In the genomic region with DNA sequence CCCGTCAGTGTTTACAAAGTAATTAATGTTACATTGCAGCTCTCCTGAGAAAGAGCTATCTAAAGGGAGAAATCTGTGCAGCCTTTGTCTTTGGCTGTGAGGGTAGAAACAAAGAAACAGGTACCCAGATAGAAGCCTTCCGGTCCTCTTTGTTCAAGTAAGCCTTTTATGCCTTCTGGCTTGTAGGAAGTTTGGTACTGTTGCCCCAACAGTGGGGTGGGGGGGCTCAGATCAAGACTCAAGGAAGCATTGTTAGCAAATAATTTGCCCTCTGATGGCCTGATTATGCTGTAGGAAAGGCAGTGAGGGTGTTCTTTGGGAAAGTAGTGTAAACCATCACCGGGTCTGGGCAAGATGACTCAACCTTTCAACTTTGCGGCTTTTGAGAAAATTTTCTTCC, we compare ENCODE assay signal across 8 mouse cellular contexts. TPM values are rescaled to one million over a fixed set of nuclear protein-coding genes. Genes with fewer than 3 reads are reported as not detected.
A peak's percentile ranks its signal among the peaks of the same experiment; 100 is the strongest.
DNase-seq lines count a peak whose midpoint lies in the region; ATAC-seq and TF ChIP-seq lines count a peak whose summit lies in the region.

No protein-coding gene starts in this region.

- peak overlapping the region; percentile 70 for H3K4me2 ChIP-seq in kidney, postnatal 0 days (ENCODE audit: low read length)
- peak overlapping the region; percentile 93 for H3K4me2 ChIP-seq in hindbrain, embryonic 13.5 days
- peak overlapping the region; percentile 82 for H3K4me2 ChIP-seq in midbrain, embryonic 16.5 days (ENCODE audit: low read length)

- H3K4me1 ChIP-seq in kidney, postnatal 0 days (replicated peaks; ENCODE audit: insufficient read depth, low read length) = peaks cover 38% of the 10 kb centered on the region
- peaks cover 20% of the 10 kb centered on the region for H3K4me1 ChIP-seq in kidney, adult 2 months (ENCODE audit: control insufficient read depth, insufficient read depth, low read length)
- peaks cover 9% of the 10 kb centered on the region; the same call in 1 of the 2 replicates for H3K4me1 ChIP-seq in bone marrow, adult 2 months (ENCODE audit: control insufficient read depth, insufficient read depth, low read length)
- peaks cover 52% of the 10 kb centered on the region for H3K4me1 ChIP-seq in hindbrain, embryonic 13.5 days (replicated peaks)
- H3K4me1 ChIP-seq in midbrain, embryonic 16.5 days (ENCODE audit: control insufficient read depth, insufficient read depth, low read length) = peaks cover 43% of the 10 kb centered on the region

- H3K9ac ChIP-seq in kidney, postnatal 0 days (ENCODE audit: low read depth, low read length) = peak overlapping the region; percentile 74
- peak overlapping the region; percentile 93 for H3K9ac ChIP-seq in hindbrain, embryonic 13.5 days
- H3K9ac ChIP-seq in midbrain, embryonic 16.5 days (ENCODE audit: low read depth, low read length) = peak overlapping the region; percentile 90

- H3K36me3 ChIP-seq in kidney, postnatal 0 days (ENCODE audit: insufficient read depth, low read length) = 0 out of 2 replicates have a peak, but pooled peaks cover 7% of the 10 kb centered on the region
- H3K36me3 ChIP-seq in kidney, adult 2 months (ENCODE audit: control insufficient read depth, insufficient read depth, low read length) = no peaks in the 10 kb centered on the region
- peaks cover 7% of the 10 kb centered on the region for H3K36me3 ChIP-seq in hindbrain, embryonic 13.5 days
- peaks cover 5% of the 10 kb centered on the region; the same call in 1 of the 2 replicates for H3K36me3 ChIP-seq in midbrain, embryonic 16.5 days (ENCODE audit: control insufficient read depth, insufficient read depth, low read length)

- no peaks in the 10 kb centered on the region for H3K9me3 ChIP-seq in kidney, postnatal 0 days (replicated peaks; ENCODE audit: low read length)
- H3K9me3 ChIP-seq in hindbrain, embryonic 13.5 days = no peaks in the 10 kb centered on the region
- no peaks in the 10 kb centered on the region for H3K9me3 ChIP-seq in midbrain, embryonic 16.5 days (replicated peaks; ENCODE audit: control insufficient read depth, low read length, poor library complexity, severe bottlenecking)

- TF ChIP-seq CTCF in kidney, postnatal 0 days (IDR thresholded peaks at IDR 0.05; ENCODE audit: low read depth) = no peak
- no peak for TF ChIP-seq CTCF in kidney, adult 2 months (conservative IDR thresholded peaks at IDR 0.05; ENCODE audit: insufficient read depth, insufficient read length, low read depth, low read length)
- TF ChIP-seq CTCF in bone marrow, adult 2 months (IDR thresholded peaks at IDR 0.05; ENCODE audit: control insufficient read depth, insufficient read depth, low read length) = no peak

- intact Hi-C loops in left cerebral cortex, postnatal 36 days (cut with DNase I) = loop anchor here (5.0 kb wide), 1 partner anchor 41 kb away; the partner anchor contains the start of gene Parp6

- peak overlapping the region; percentile 44; the same call in 1 of the 2 replicates for H3K27ac ChIP-seq in kidney, postnatal 0 days
- H3K27ac ChIP-seq in kidney, adult 2 months (ENCODE audit: insufficient read depth, low read depth, low read length) = no peak overlapping the region; the same call in 1 of the 2 replicates
- peak overlapping the region; percentile 28; the same call in 1 of the 2 replicates for H3K27ac ChIP-seq in bone marrow, adult 2 months (ENCODE audit: control insufficient read depth, insufficient read depth, low read depth, low read length, poor library complexity)
- peak overlapping the region; percentile 99 for H3K27ac ChIP-seq in hindbrain, embryonic 13.5 days
- peak overlapping the region; percentile 97 for H3K27ac ChIP-seq in midbrain, embryonic 16.5 days (ENCODE audit: low read length)

- no peaks in the 10 kb centered on the region for H3K27me3 ChIP-seq in kidney, postnatal 0 days (ENCODE audit: insufficient read depth, low read length)
- H3K27me3 ChIP-seq in kidney, adult 2 months (replicated peaks; ENCODE audit: control insufficient read depth, insufficient read depth, low read length) = no peaks in the 10 kb centered on the region
- no peaks in the 10 kb centered on the region for H3K27me3 ChIP-seq in hindbrain, embryonic 13.5 days
- H3K27me3 ChIP-seq in midbrain, embryonic 16.5 days (ENCODE audit: control insufficient read depth, insufficient read depth, low read depth, low read length) = no peaks in the 10 kb centered on the region

- peak overlapping the region; percentile 76 for H3K4me3 ChIP-seq in kidney, postnatal 0 days (replicated peaks; ENCODE audit: low read depth, low read length)
- H3K4me3 ChIP-seq in kidney, adult 2 months (ENCODE audit: insufficient read depth, low read depth, low read length) = no peak overlapping the region
- H3K4me3 ChIP-seq in bone marrow, adult 2 months (replicated peaks; ENCODE audit: control insufficient read depth, low read depth, low read length) = peak overlapping the region; percentile 35
- H3K4me3 ChIP-seq in hindbrain, embryonic 13.5 days = peak overlapping the region; percentile 77
- peak overlapping the region; percentile 72 for H3K4me3 ChIP-seq in midbrain, embryonic 16.5 days (ENCODE audit: low read depth, low read length)

- DNase-seq in kidney, postnatal 0 days (ENCODE audit: low spot score) = no peak
- no peak for DNase-seq in kidney, adult 2 months
- no peak for DNase-seq in frontal cortex, postnatal 10 days (ENCODE audit: low spot score in 2 of 2)
- DNase-seq in left cerebral cortex, postnatal 36 days (ENCODE audit: low spot score in 2 of 2) = no peak
- DNase-seq in adrenal gland, postnatal 4 days (ENCODE audit: low spot score in 2 of 2) = no peak

- no peak for TF ChIP-seq POLR2A in kidney, adult 2 months (IDR thresholded peaks at IDR 0.05; ENCODE audit: low read depth, low read length)
- no peak for TF ChIP-seq POLR2A in bone marrow, adult 2 months (IDR thresholded peaks at IDR 0.05; ENCODE audit: borderline replicate concordance, control insufficient read depth, low read depth, low read length)

- WGBS in kidney, postnatal 0 days = 5% methylated on average over 4 of the region's 4 CpGs
- 39% methylated on average over 4 of the region's 4 CpGs for WGBS in kidney, adult 2 months
- WGBS in bone marrow, adult 2 months = 26% methylated on average over 4 of the region's 4 CpGs
- 3% methylated on average over 4 of the region's 4 CpGs for WGBS in hindbrain, embryonic 13.5 days
- WGBS in midbrain, embryonic 16.5 days = 6% methylated on average over 4 of the region's 4 CpGs

- ATAC-seq in kidney, postnatal 0 days (replicated peaks; ENCODE audit: low FRiP score, low read depth) = no peak
- ATAC-seq in hindbrain, embryonic 13.5 days (ENCODE audit: low FRiP score) = no peak
- ATAC-seq in midbrain, embryonic 16.5 days = no peak

RNA-seq across cellular contexts. Expression of gene Pkm, which starts 2.0 kb away (rescaled TPM):
- polyA plus RNA-seq in kidney, postnatal 0 days (2015; fragmentation: Nextera tagmentation; extraction: Ambion mirVana) = 647 and 692 TPM in 2 replicates
- 669 and 682 TPM in 2 replicates for polyA plus RNA-seq in kidney, adult 2 months (2012; rRNA removed)
- 121 and 351 TPM in 2 replicates for polyA plus RNA-seq in bone marrow, adult 2 months (2011; ENCODE audit: insufficient read depth, insufficient read length, low replicate concordance, missing spikeins)
- polyA plus RNA-seq in hindbrain, embryonic 13.5 days (2015; fragmentation: Nextera tagmentation; extraction: Ambion mirVana) = 1,130 and 1,207 TPM in 2 replicates
- 962 and 996 TPM in 2 replicates for polyA plus RNA-seq in midbrain, embryonic 16.5 days (2015; fragmentation: Nextera tagmentation; extraction: Ambion mirVana)
- total RNA-seq in left cerebral cortex, postnatal 36 days (2021) = 1,000 to 10,000 TPM; 1,213 to 1,355 TPM
- total RNA-seq in adrenal gland, postnatal 4 days (2021) = 100 to 1,000 TPM; 351 to 370 TPM

RNA-seq across cellular contexts. Expression of gene Gramd2, which starts 21.8 kb away (rescaled TPM):
- polyA plus RNA-seq in kidney, postnatal 0 days (2015; fragmentation: Nextera tagmentation; extraction: Ambion mirVana) = 1.2 and 1.4 TPM in 2 replicates
- polyA plus RNA-seq in kidney, adult 2 months (2012; rRNA removed) = 0.31 and 0.53 TPM in 2 replicates
- 2.8 TPM in 1 of 2 replicates, not detected in the other for polyA plus RNA-seq in bone marrow, adult 2 months (2011; ENCODE audit: insufficient read depth, insufficient read length, low replicate concordance, missing spikeins)
- 2.2 and 2.6 TPM in 2 replicates for polyA plus RNA-seq in hindbrain, embryonic 13.5 days (2015; fragmentation: Nextera tagmentation; extraction: Ambion mirVana)
- polyA plus RNA-seq in midbrain, embryonic 16.5 days (2015; fragmentation: Nextera tagmentation; extraction: Ambion mirVana) = 5.1 and 6.1 TPM in 2 replicates
- 10 to 100 TPM; 10.4 to 10.8 TPM for total RNA-seq in left cerebral cortex, postnatal 36 days (2021)
- under 1 TPM; 0.28 to 0.42 TPM for total RNA-seq in adrenal gland, postnatal 4 days (2021)

RNA-seq across cellular contexts. Expression of gene Parp6, which starts 41.1 kb away (rescaled TPM):
- polyA plus RNA-seq in kidney, postnatal 0 days (2015; fragmentation: Nextera tagmentation; extraction: Ambion mirVana) = 15.7 and 16.1 TPM in 2 replicates
- 15.3 and 19.1 TPM in 2 replicates for polyA plus RNA-seq in kidney, adult 2 months (2012; rRNA removed)
- 18.6 and 41.4 TPM in 2 replicates for polyA plus RNA-seq in bone marrow, adult 2 months (2011; ENCODE audit: insufficient read depth, insufficient read length, low replicate concordance, missing spikeins)
- 185 and 191 TPM in 2 replicates for polyA plus RNA-seq in hindbrain, embryonic 13.5 days (2015; fragmentation: Nextera tagmentation; extraction: Ambion mirVana)
- polyA plus RNA-seq in midbrain, embryonic 16.5 days (2015; fragmentation: Nextera tagmentation; extraction: Ambion mirVana) = 214 and 222 TPM in 2 replicates
- 100 to 1,000 TPM; 152 to 159 TPM for total RNA-seq in left cerebral cortex, postnatal 36 days (2021)
- total RNA-seq in adrenal gland, postnatal 4 days (2021) = 10 to 100 TPM; 31.6 to 32.2 TPM
